Mouse (Mus musculus) hindbrain, embryonic 11.5 days (tissue): ENCODE results near the gene Rnf24. TPM values are rescaled to one million over a fixed set of nuclear protein-coding genes. Genes with fewer than 3 reads are reported as not detected.
A peak's percentile ranks its signal among the peaks of the same experiment; 100 is the strongest.
"Not testable (repeated sequence)": the region's sequence is repeated elsewhere in the genome, so short reads cannot be mapped to it uniquely, and the experiment has no call there.

Experiments used
- ATAC-seq: fragments of 200-750 bp; cut with Nextera tagmentation; 2 replicates; pipeline ENCODE4 v1.8.0; 2017; ENCODE audit warnings: mild to moderate bottlenecking, moderate TSS enrichment, moderate library complexity; ENCODE audit not compliant: low FRiP score
- DNase-seq: peaks from one replicate; pipeline ENCODE4 v3.0.0-alpha.2; 2015; ENCODE audit warnings: low spot score
- H3K27ac ChIP-seq: fragments of 300-500 bp; sonication (generic); 2 replicates; pipeline ENCODE4 v1.5.1; 2014; ENCODE audit warnings: mild to moderate bottlenecking, low read depth, low read length
- H3K27me3 ChIP-seq: fragments of 300-500 bp; sonication (generic); 2 replicates; pipeline ENCODE4 v1.6.1; 2014; ENCODE audit warnings: mild to moderate bottlenecking, low read length, moderate library complexity, mixed read lengths; ENCODE audit not compliant: control insufficient read depth, insufficient read depth
- H3K36me3 ChIP-seq: fragments of 300-500 bp; sonication (generic); 2 replicates; pipeline ENCODE4 v1.6.1; 2014; ENCODE audit warnings: mild to moderate bottlenecking, low read length, moderate library complexity, mixed read lengths; ENCODE audit not compliant: control insufficient read depth, insufficient read depth
- H3K4me1 ChIP-seq: fragments of 300-500 bp; sonication (generic); replicated peaks from 2 replicates; pipeline ENCODE4 v1.6.1; 2014; ENCODE audit warnings: low read length, mixed read lengths; ENCODE audit not compliant: control insufficient read depth, insufficient read depth
- H3K4me2 ChIP-seq: fragments of 300-500 bp; sonication (generic); replicated peaks from 2 replicates; pipeline ENCODE4 v1.6.1; 2014; ENCODE audit warnings: mild to moderate bottlenecking, low read depth, low read length
- H3K4me3 ChIP-seq: fragments of 300-500 bp; sonication (generic); 2 replicates; pipeline ENCODE4 v1.5.1; 2014; ENCODE audit warnings: low read depth, low read length
- H3K9ac ChIP-seq: fragments of 300-500 bp; sonication (generic); 2 replicates; pipeline ENCODE4 v1.6.1; 2014; ENCODE audit warnings: low read depth, low read length
- H3K9me3 ChIP-seq: fragments of 300-500 bp; sonication (generic); 2 replicates; pipeline ENCODE4 v1.6.1; 2016; ENCODE audit warnings: low read length; ENCODE audit not compliant: control insufficient read depth
- WGBS: fragments of 180-500 bp; shearing (Covaris S2); extraction: QIAGEN DNeasy Blood & Tissue Kit; methylation state at CpG from one replicate; pipeline ENCODE4 v1.1.7; 2014; 5-methylcytosine and 5-hydroxymethylcytosine counted together
- polyA plus RNA-seq: library from polyadenylated mRNA; unstranded; fragments of >200 nt; fragmentation: Nextera tagmentation; extraction: Ambion mirVana; gene quantifications from 2 replicates; pipeline ENCODE4 v1.2.1, GENCODE M21; 2014

The Rnf24 gene
- polyA plus RNA-seq, 1 experiment from 2014 or later, result 13.6 TPM

- Histone ChIP-seq H3K27ac (no peak overlapping the region), H3K9me3 (no peaks in the 10 kb centered on the region), H3K36me3 (0 out of 2 replicates have a peak, but pooled peaks cover 5% of the 10 kb centered on the region), H3K4me3 (no peak overlapping the region), H3K9ac (no peak overlapping the region), H3K4me1 (no peaks in the 10 kb centered on the region), H3K4me2 (no peak overlapping the region), H3K27me3 (no peaks in the 10 kb centered on the region)
- no peak for DNase-seq
- no peak for ATAC-seq
These were observed 51.1 kb downstream of the Rnf24 start for GRCm38 (mm10) chr2:131301635-131302034.

GRCm38 (mm10) chr2:131300485-131300884 lies 52.2 kb downstream of the Rnf24 start:
- no peaks in the 10 kb centered on the region for H3K9me3 ChIP-seq
- no peak overlapping the region for H3K27ac ChIP-seq
- H3K9ac ChIP-seq, result no peak overlapping the region
- WGBS, result 80% methylated on average over 2 of the region's 2 CpGs
- H3K4me3 ChIP-seq, result no peak overlapping the region
- H3K4me2 ChIP-seq, result no peak overlapping the region
- no peak for ATAC-seq
- H3K36me3 ChIP-seq, result peaks cover 8% of the 10 kb centered on the region; the same call in 1 of the 2 replicates
- no peak for DNase-seq
- H3K4me1 ChIP-seq, result no peaks in the 10 kb centered on the region
- H3K27me3 ChIP-seq, result no peaks in the 10 kb centered on the region

GRCm38 (mm10) chr2:131298674-131299073 lies 54.0 kb downstream of the Rnf24 start:
- H3K27ac ChIP-seq, H3K9me3 ChIP-seq, H3K4me1 ChIP-seq, H3K4me2 ChIP-seq, H3K4me3 ChIP-seq, H3K27me3 ChIP-seq, H3K9ac ChIP-seq, ATAC-seq: not testable (repeated sequence)
- peaks cover 11% of the 10 kb centered on the region; the same call in 1 of the 2 replicates for H3K36me3 ChIP-seq
- 55% methylated on average over 7 of the region's 7 CpGs for WGBS
- DNase-seq, result peak; percentile 21

GRCm38 (mm10) chr2:131296746-131297261 lies 55.9 kb downstream of the Rnf24 start:
- WGBS, result 90% methylated on average over 2 of the region's 2 CpGs

GRCm38 (mm10) chr2:131290669-131291068 lies 62.0 kb downstream of the Rnf24 start:
- Histone ChIP-seq H3K4me2 (no peak overlapping the region), H3K9me3 (no peaks in the 10 kb centered on the region), H3K4me3 (no peak overlapping the region), H3K27me3 (no peaks in the 10 kb centered on the region), H3K9ac (no peak overlapping the region), H3K36me3 (peaks cover 11% of the 10 kb centered on the region), H3K4me1 (no peaks in the 10 kb centered on the region), H3K27ac (no peak overlapping the region)
- ATAC-seq, result no peak
- DNase-seq, result no peak

More at GRCm38 (mm10) chr2:131296746-131297261, 55.9 kb downstream of the Rnf24 start:
- no peak overlapping the region for H3K27ac ChIP-seq
- H3K36me3 ChIP-seq, result peaks cover 11% of the 10 kb centered on the region; the same call in 1 of the 2 replicates
- no peak overlapping the region for H3K4me2 ChIP-seq
- no peaks in the 10 kb centered on the region for H3K4me1 ChIP-seq
- ATAC-seq (no peak), DNase-seq (no peak)
- no peaks in the 10 kb centered on the region for H3K27me3 ChIP-seq
- H3K4me3 ChIP-seq, result no peak overlapping the region
- H3K9me3 ChIP-seq, result no peaks in the 10 kb centered on the region
- no peak overlapping the region for H3K9ac ChIP-seq

GRCm38 (mm10) chr2:131286276-131286675 lies 66.4 kb downstream of the Rnf24 start:
- no peak overlapping the region for H3K27ac ChIP-seq
- H3K27me3 ChIP-seq, result no peaks in the 10 kb centered on the region
- no peak for DNase-seq
- no peak overlapping the region for H3K9ac ChIP-seq
- no peak overlapping the region for H3K4me2 ChIP-seq
- no peak for ATAC-seq
- H3K9me3 ChIP-seq, result no peaks in the 10 kb centered on the region
- H3K4me1 ChIP-seq, result no peaks in the 10 kb centered on the region
- 94% methylated on average over 1 of the region's 1 CpGs for WGBS
- no peak overlapping the region for H3K4me3 ChIP-seq
- H3K36me3 ChIP-seq, result peaks cover 9% of the 10 kb centered on the region

- no peak for DNase-seq
- no peak overlapping the region for H3K4me2 ChIP-seq
- no peaks in the 10 kb centered on the region for H3K4me1 ChIP-seq
- H3K9me3 ChIP-seq, result no peaks in the 10 kb centered on the region
- no peak for ATAC-seq
- no peaks in the 10 kb centered on the region for H3K27me3 ChIP-seq
- H3K27ac ChIP-seq, result no peak overlapping the region
- WGBS, result 89% methylated on average over 1 of the region's 1 CpGs
- no peak overlapping the region for H3K9ac ChIP-seq
- H3K4me3 ChIP-seq, result no peak overlapping the region
- peaks cover 7% of the 10 kb centered on the region; the same call in 1 of the 2 replicates for H3K36me3 ChIP-seq
These were observed 71.1 kb downstream of the Rnf24 start for GRCm38 (mm10) chr2:131281596-131281995.

GRCm38 (mm10) chr2:131276722-131277121 lies 76.0 kb downstream of the Rnf24 start:
- no peak for DNase-seq
- Histone ChIP-seq H3K27ac (no peak overlapping the region), H3K9me3 (no peaks in the 10 kb centered on the region), H3K4me3 (no peak overlapping the region), H3K36me3 (peaks cover 11% of the 10 kb centered on the region), H3K4me1 (no peaks in the 10 kb centered on the region), H3K27me3 (no peaks in the 10 kb centered on the region), H3K9ac (no peak overlapping the region), H3K4me2 (no peak overlapping the region)
- no peak for ATAC-seq
- 94% methylated on average over 5 of the region's 5 CpGs for WGBS

GRCm38 (mm10) chr2:131275493-131275892 lies 77.2 kb downstream of the Rnf24 start:
- Histone ChIP-seq H3K36me3 (peaks cover 11% of the 10 kb centered on the region), H3K4me1 (no peaks in the 10 kb centered on the region), H3K27me3 (no peaks in the 10 kb centered on the region), H3K4me2 (no peak overlapping the region), H3K27ac (no peak overlapping the region), H3K4me3 (no peak overlapping the region), H3K9me3 (no peaks in the 10 kb centered on the region), H3K9ac (no peak overlapping the region)
- DNase-seq (no peak), ATAC-seq (no peak)
- WGBS, result 96% methylated on average over 3 of the region's 3 CpGs
